Mouse (Mus musculus): ENCODE measurements around the gene Ssxb1.
"Not testable (repeated sequence)": the region's sequence is repeated elsewhere in the genome, so short reads cannot be mapped to it uniquely, and the experiment has no call there.

Gene Ssxb1

GRCm38 (mm10) chrX:8413005-8413404, at the start of gene Ssxb1:
Gene Ssxb1, plus strand, starts transcription at chrX:8413305.
- DNase-seq (ENCODE audit: low read depth, low spot score): not testable (repeated sequence)

- not testable (repeated sequence) for DNase-seq (ENCODE audit: low read depth, low spot score)
Measured at GRCm38 (mm10) chrX:8366678-8367077, 46.4 kb upstream of the Ssxb1 start, which contains the start of gene Ssxb9. Gene Ssxb9, plus strand, starts transcription at chrX:8366978.

DNA sequence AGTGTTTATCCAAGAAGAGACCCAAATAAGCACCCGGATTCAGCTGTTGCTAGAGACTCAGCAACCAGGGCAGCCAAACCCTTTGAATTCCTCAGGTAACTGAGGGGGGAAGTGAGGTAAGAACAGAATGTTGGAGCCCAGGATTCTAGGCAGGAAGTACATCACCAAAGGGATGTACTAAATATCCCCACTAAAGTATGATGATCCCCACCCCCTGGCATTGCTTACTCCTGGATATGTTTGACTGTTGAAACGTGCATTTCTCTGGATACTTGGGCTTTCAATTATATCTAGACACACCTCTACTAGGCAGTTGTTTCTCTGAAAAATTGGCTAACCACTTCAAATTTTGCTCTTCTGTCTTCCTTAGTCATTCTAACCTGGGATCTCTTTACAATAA, 48.5 kb downstream of the Ssxb1 start, which contains the start of gene Ssxb2:
Gene Ssxb2, minus strand, starts transcription at position 101 of the 400 bp plus-strand sequence.
- DNase-seq (ENCODE audit: low read depth, low spot score): not testable (repeated sequence)

Measured in skeletal muscle tissue, adult 2 months (tissue).